Mouse (Mus musculus): ENCODE data around the gene Il22ra1.
"Not testable (repeated sequence)": the region's sequence is repeated elsewhere in the genome, so short reads cannot be mapped to it uniquely, and the experiment has no call there.

The Il22ra1 gene

DNA sequence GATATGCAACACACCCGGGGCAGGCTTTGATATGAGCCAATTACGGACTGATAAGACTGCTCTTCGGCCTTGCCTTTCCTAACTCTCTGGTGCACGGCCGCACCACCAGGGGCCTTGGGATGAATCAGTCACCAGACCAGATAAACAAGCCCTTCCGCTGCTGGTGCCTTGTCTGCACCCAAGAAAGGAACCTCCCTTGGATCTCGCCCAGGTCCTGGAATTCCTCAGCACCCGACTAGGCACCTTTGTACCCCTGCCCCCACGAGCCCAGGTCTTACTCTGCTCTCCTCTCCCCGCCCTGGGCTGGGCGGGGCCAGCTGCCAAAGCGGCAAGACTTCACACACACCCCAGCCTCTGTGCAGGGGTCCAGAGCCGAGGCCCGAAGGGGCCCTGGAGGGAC is at the start of gene Il22ra1:
Gene Il22ra1 (plus strand): TSS at position 356 of the 400 bp plus-strand sequence.
- no peak for ATAC-seq (ENCODE audit: insufficient number of reproducible peaks, low FRiP score, low TSS enrichment)

DNA sequence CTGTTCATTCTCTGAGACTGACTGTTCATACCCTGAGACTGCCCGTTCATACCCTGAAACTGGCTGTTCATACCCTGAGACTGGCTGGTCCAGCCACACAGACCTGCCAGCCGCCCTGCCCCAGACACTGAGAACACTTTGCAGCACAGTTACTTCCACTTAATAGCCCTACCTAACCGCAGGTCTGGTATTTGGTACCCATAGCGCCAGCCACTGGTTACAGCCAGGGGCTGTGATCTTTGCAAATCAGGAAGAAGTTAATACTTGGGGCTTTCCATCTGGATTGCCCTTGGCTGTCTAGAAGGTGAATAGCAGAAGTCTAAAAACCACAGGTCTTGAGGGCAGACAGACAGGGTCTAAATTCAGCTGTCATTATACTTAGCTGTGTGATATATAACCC is 48.7 kb upstream of the Il22ra1 start:
- no peak for ATAC-seq (ENCODE audit: insufficient number of reproducible peaks, low FRiP score, low TSS enrichment)

DNA sequence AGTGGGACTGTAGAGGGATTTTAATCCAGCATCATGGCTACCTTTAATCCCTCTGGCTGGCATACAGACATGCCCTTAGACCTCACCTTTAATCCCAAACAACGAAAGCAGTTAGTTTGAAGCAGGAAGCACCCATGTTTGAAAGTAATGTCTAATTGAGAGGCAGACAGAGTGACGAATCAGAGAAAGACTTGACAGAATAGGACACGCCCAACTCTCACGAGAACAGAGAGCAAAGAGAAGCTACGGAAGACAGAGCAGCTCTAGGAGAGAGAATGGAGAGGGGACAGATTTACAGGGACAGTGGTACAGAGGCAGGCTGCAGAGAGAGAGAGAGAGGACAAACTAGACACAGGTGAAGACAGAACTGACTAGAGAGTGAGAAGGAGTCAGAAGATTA is 46.2 kb upstream of the Il22ra1 start:
- no peak for ATAC-seq (ENCODE audit: insufficient number of reproducible peaks, low FRiP score, low TSS enrichment)

- no peak for ATAC-seq (ENCODE audit: insufficient number of reproducible peaks, low FRiP score, low TSS enrichment)
These were observed 44.4 kb upstream of the Il22ra1 start for GRCm38 (mm10) chr4:135683553-135683952.

GRCm38 (mm10) chr4:135684731-135685130 is 43.2 kb upstream of the Il22ra1 start:
- no peak for ATAC-seq (ENCODE audit: insufficient number of reproducible peaks, low FRiP score, low TSS enrichment)

DNA sequence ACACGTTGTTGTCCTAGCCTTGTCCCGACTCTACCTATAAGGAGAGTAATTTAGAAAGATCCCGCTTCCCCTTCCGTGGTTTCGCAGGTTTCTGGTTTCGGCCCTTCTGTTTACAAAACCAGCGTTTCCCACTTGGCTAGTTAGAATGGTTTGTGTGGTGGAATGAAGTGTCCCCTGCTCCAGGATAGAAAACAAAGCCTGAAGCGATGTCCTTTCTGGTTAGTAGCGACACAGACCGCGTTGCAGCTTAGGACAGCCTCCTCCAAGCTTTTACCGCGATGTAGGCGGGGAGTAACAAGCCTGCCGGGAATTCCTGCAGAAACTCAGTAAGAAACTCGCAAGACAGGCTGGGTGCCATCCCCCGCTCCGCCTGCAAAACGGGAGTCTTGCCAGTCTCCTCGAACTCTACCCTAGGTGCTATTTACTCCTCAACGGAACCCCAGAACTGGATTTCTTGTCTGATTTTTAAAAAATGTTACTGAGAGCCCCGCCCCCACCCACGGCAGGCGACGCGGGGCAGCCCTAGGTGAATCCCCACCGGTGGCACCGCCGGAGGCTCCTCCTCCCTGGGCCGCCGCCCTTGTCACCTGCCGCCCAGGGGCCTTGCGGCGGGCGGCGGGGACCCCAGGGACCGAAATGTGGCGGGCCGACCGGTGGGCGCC is 41.9 kb upstream of the Il22ra1 start, which contains the start of gene Ifnlr1:
Gene Ifnlr1 (plus strand): TSS at position 382 of the 662 bp plus-strand sequence.
- no peak for ATAC-seq (ENCODE audit: insufficient number of reproducible peaks, low FRiP score, low TSS enrichment)

GRCm38 (mm10) chr4:135686568-135686953 is 41.4 kb upstream of the Il22ra1 start:
- ATAC-seq (ENCODE audit: insufficient number of reproducible peaks, low FRiP score, low TSS enrichment) = no peak

DNA sequence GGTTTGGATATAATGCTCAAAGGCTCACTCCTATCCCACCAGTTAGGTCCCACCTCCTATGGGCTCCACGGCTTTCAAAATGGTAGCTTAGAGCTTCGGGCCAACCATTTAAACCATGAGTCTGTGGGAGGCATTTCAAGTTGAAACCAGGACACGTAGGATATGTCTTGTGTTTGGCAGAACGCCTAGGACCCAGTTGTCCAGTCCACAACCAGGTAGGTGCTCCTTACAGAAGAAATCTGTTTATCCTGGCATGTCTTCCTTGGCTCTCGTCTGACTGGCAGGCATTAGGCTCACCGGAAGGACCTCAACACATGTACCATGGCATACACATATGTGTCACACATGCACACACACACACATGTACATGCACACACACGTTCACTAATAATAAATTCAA is 38.2 kb upstream of the Il22ra1 start:
- ATAC-seq (ENCODE audit: insufficient number of reproducible peaks, low FRiP score, low TSS enrichment) = no peak

DNA sequence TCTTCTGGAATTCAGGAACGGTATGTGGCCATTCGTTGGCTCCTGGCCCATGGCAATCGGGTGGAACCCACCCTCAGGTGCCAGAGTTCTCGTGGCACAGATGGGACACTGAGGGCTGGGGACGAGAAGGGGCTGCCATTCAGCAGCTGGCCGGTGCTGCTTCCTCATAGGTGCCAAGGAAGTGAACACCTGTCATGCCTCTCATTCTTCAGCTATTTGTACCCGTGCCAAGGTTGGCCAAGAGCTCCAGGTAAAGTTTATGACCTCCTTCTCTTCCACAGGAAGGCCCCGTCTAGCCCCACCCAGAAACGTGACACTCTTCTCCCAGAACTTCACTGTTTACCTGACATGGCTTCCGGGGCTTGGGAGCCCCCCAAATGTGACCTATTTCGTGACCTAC is 37.7 kb upstream of the Il22ra1 start:
- ATAC-seq (ENCODE audit: insufficient number of reproducible peaks, low FRiP score, low TSS enrichment) = no peak

- no peak for ATAC-seq (ENCODE audit: insufficient number of reproducible peaks, low FRiP score, low TSS enrichment)
These were observed 35.1 kb upstream of the Il22ra1 start for GRCm38 (mm10) chr4:135692916-135693315.

- ATAC-seq (ENCODE audit: insufficient number of reproducible peaks, low FRiP score, low TSS enrichment) = no peak
These were observed 29.5 kb upstream of the Il22ra1 start for GRCm38 (mm10) chr4:135698498-135698897.

GRCm38 (mm10) chr4:135703497-135703896 is 24.5 kb upstream of the Il22ra1 start:
- ATAC-seq (ENCODE audit: insufficient number of reproducible peaks, low FRiP score, low TSS enrichment) = no peak

GRCm38 (mm10) chr4:135704016-135704415 is 24.0 kb upstream of the Il22ra1 start:
- no peak for ATAC-seq (ENCODE audit: insufficient number of reproducible peaks, low FRiP score, low TSS enrichment)

GRCm38 (mm10) chr4:135706045-135706444 is 21.9 kb upstream of the Il22ra1 start:
- ATAC-seq (ENCODE audit: insufficient number of reproducible peaks, low FRiP score, low TSS enrichment) = no peak

GRCm38 (mm10) chr4:135709072-135709564 is 18.9 kb upstream of the Il22ra1 start:
- peak; percentile 31; the same call in 1 of the 2 replicates for ATAC-seq (ENCODE audit: insufficient number of reproducible peaks, low FRiP score, low TSS enrichment)

DNA sequence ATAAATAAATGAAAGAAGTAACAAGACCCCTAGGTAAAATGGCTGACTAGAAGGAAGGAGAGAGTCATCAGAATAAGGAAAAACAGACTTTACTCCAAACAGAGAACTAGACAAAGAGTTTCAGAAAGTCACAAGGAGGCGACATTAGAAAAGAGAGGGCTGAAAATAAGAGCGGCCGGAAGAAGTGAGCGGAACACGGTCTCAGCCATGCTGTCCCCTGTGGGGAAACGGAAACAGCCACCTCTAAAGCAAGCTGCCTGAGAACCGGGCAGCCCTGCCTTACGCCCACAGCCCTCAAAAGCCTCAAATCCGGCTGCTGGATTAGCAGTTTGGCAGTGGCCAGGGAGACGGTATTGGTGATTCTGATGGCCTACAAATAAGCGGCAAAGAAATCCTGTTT is 18.4 kb upstream of the Il22ra1 start:
- ATAC-seq (ENCODE audit: insufficient number of reproducible peaks, low FRiP score, low TSS enrichment) = no peak

GRCm38 (mm10) chr4:135710392-135710791 is 17.6 kb upstream of the Il22ra1 start:
- ATAC-seq (ENCODE audit: insufficient number of reproducible peaks, low FRiP score, low TSS enrichment) = no peak

- no peak for ATAC-seq (ENCODE audit: insufficient number of reproducible peaks, low FRiP score, low TSS enrichment)
These were observed 13.2 kb upstream of the Il22ra1 start for GRCm38 (mm10) chr4:135714776-135715175.

DNA sequence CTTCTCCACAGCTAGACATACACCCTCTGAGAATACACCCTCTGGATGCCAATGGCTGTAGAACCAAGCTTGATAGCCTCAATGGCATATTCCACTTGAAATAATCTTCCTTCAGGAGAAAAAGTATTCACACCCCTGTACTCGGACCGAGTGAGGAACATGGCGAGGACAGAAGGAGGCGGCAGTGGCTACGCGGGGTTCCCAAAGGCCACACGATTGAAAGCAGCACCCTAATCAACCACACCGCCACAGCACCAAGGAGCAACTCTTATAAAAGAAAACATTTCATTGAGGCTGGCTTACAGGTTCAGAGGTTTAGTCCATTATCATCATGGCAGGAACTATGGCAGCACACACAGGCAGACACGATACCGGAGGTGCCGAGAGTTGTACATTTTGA is 11.5 kb upstream of the Il22ra1 start:
- not testable (repeated sequence) for ATAC-seq (ENCODE audit: insufficient number of reproducible peaks, low FRiP score, low TSS enrichment)

DNA sequence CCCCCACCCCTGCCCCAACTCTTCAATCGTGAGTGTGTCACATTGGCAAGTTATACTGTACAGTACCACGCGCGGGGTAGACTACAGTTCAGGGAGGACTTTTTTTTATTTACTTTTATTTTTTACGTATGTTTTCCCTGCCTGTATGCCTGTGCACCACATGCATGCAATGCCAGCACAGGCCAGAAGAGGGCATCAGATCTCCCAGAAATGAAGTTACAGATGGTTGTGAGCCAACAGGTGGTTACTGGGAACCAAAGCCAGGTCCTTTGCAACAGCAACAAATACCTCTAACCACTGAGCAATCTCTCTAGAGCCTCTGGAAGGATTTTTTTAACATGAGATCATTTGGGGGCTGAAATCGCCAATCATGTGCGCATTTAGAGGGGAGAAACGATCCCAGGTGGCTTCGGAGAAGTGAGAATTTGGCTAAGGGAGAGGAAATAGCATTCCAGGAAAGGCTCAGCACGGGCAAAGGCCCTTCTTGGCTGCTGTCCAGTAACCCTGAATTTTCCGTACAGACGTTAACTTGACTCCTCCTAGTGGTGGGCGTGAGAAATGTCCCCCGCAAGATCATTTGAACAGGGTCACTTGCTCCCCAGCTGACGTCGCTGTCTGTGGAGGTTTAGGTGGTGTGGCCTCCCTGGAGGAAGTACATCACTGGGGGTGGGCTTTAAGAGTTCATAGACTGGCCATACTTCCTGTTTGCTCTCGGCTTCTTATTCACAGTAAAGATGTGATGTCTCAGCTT is 5.3 kb upstream of the Il22ra1 start:
- ATAC-seq (ENCODE audit: insufficient number of reproducible peaks, low FRiP score, low TSS enrichment) = no peak

- ATAC-seq (ENCODE audit: insufficient number of reproducible peaks, low FRiP score, low TSS enrichment) = no peak
These were observed 1.6 kb upstream of the Il22ra1 start for GRCm38 (mm10) chr4:135726416-135726815.

DNA sequence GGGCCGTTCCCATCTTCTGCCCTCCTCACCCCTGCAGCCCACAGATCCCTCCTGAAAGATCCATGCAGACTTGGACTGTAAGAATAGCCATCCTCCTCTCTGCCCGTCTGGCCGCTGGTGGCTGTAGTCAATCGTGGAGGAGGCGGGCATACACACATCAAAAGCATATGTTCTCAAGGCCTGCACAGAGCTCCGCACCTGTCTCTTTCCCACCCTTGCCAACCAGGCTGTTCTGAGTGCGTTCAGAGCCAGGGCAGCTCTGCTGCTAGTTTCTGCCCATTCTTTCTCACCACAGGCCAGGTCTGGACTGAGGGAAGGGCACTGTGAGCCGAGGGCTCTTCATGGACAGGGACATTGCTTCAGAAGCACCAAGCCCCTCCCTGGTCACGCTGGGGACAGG is 2.2 kb downstream of the Il22ra1 start:
- ATAC-seq (ENCODE audit: insufficient number of reproducible peaks, low FRiP score, low TSS enrichment) = peak; percentile 61; the same call in 1 of the 2 replicates
